Mouse (Mus musculus) hindbrain, embryonic 12.5 days (tissue): ENCODE results near the gene Pkp4. TPM values are rescaled to one million over a fixed set of nuclear protein-coding genes. Genes with fewer than 3 reads are reported as not detected.

Experiments
- ATAC-seq: fragments of 200-750 bp; cut with Nextera tagmentation; 2 replicates; pipeline ENCODE4 v1.8.0; 2017; ENCODE audit warnings: moderate TSS enrichment; ENCODE audit not compliant: low FRiP score
- H3K27ac ChIP-seq: fragments of 300-500 bp; sonication (generic); 2 replicates; pipeline ENCODE4 v1.5.1; 2016; ENCODE audit warnings: mild to moderate bottlenecking
- H3K27me3 ChIP-seq: fragments of 300-500 bp; sonication (generic); 2 replicates; pipeline ENCODE4 v1.6.1; 2016; ENCODE audit warnings: mild to moderate bottlenecking
- H3K36me3 ChIP-seq: fragments of 300-500 bp; sonication (generic); 2 replicates; pipeline ENCODE4 v1.6.1; 2016; ENCODE audit warnings: mild to moderate bottlenecking
- H3K4me1 ChIP-seq: fragments of 300-500 bp; sonication (generic); 2 replicates; pipeline ENCODE4 v1.6.1; 2016
- H3K4me2 ChIP-seq: fragments of 300-500 bp; sonication (generic); replicated peaks from 2 replicates; pipeline ENCODE4 v1.6.1; 2016; ENCODE audit warnings: mild to moderate bottlenecking
- H3K4me3 ChIP-seq: fragments of 300-500 bp; sonication (generic); 2 replicates; pipeline ENCODE4 v1.5.1; 2016; ENCODE audit warnings: mild to moderate bottlenecking
- H3K9ac ChIP-seq: fragments of 300-500 bp; sonication (generic); 2 replicates; pipeline ENCODE4 v1.6.1; 2016; ENCODE audit warnings: mild to moderate bottlenecking, moderate library complexity
- H3K9me3 ChIP-seq: fragments of 300-500 bp; sonication (generic); replicated peaks from 2 replicates; pipeline ENCODE4 v1.6.1; 2016; ENCODE audit warnings: mild to moderate bottlenecking
- WGBS: fragments of 180-500 bp; shearing (Covaris S2); methylation state at CpG from one replicate; pipeline ENCODE4 v1.1.7; 2016; 5-methylcytosine and 5-hydroxymethylcytosine counted together
- polyA plus RNA-seq: library from polyadenylated mRNA; unstranded; fragments of >200 nt; fragmentation: Nextera tagmentation; extraction: Ambion mirVana; gene quantifications from 2 replicates; pipeline ENCODE4 v1.2.1, GENCODE M21; 2016

The Pkp4 gene
- polyA plus RNA-seq, 1 experiment from 2014 or later = 20.0 TPM

DNA sequence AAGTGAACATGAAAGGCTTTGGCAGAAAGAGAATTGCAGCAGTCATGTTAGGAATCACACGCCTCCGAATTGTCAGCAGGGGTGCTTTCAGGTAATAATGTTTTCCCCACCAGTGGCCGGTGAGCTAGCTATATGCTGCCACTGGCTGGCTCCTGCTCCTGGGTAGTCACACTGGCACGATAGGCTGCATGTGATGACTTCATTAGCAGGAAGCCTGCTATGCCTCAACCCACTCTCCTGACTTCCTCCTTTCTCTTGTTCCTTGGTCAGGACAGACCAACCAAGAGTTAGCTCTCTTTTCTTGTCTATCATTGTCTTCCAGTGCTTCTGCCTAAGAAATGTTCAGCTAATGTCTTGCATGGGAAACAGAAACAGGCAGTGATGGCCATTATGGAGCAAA is 171.9 kb downstream of the Pkp4 start:
- ATAC-seq = no peak
- H3K36me3 ChIP-seq = peaks cover 15% of the 10 kb centered on the region
- H3K4me3 ChIP-seq = no peak overlapping the region
- H3K4me2 ChIP-seq = no peak overlapping the region
- no peak overlapping the region for H3K9ac ChIP-seq
- H3K9me3 ChIP-seq = no peaks in the 10 kb centered on the region
- 81% methylated on average over 4 of the region's 4 CpGs for WGBS
- H3K4me1 ChIP-seq = no peaks in the 10 kb centered on the region
- H3K27me3 ChIP-seq = no peaks in the 10 kb centered on the region
- no peak overlapping the region for H3K27ac ChIP-seq

DNA sequence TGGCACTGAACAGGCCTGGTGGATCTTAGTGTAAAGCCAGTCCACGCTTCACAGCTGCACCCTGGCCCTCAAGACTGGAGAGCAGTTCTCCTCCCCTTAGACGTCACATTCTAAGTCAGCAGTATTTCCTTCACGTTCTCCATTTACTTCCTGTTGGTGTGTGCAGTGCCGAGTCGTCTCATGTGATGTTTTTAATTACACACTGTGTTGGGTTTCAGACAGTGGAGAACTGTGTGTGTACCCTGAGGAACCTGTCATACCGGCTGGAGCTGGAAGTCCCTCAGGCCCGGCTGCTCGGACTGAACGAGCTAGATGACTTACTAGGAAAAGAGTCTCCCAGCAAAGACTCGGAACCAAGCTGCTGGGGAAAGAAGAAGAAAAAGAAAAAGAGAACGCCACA is 177.9 kb downstream of the Pkp4 start:
- no peak for ATAC-seq
- 64% methylated on average over 11 of the region's 11 CpGs for WGBS
- Histone ChIP-seq H3K9me3 (no peaks in the 10 kb centered on the region), H3K27me3 (no peaks in the 10 kb centered on the region), H3K36me3 (peaks cover 38% of the 10 kb centered on the region), H3K4me1 (no peaks in the 10 kb centered on the region), H3K27ac (no peak overlapping the region), H3K4me2 (no peak overlapping the region), H3K9ac (no peak overlapping the region), H3K4me3 (no peak overlapping the region)

DNA sequence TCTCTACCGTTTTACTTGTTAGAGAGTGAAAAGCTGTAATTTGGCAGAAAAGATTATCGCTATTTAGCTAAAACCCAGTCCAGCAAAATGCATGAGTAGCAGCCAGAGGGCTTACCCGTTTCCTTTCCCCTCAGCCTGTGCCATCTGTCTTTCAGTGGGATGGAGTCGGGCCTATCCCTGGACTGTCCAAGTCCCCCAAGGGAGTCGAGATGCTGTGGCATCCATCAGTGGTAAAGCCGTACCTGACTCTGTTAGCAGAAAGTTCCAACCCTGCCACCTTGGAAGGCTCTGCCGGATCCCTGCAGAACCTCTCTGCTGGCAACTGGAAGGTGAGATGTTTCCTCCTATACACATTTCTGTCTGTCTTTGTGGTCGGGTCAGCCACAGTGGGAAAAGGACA is 178.3 kb downstream of the Pkp4 start:
- H3K4me3 ChIP-seq = no peak overlapping the region
- H3K4me2 ChIP-seq = no peak overlapping the region
- no peak for ATAC-seq
- no peak overlapping the region for H3K27ac ChIP-seq
- H3K36me3 ChIP-seq = peaks cover 38% of the 10 kb centered on the region
- no peaks in the 10 kb centered on the region for H3K4me1 ChIP-seq
- H3K27me3 ChIP-seq = no peaks in the 10 kb centered on the region
- H3K9me3 ChIP-seq = no peaks in the 10 kb centered on the region
- H3K9ac ChIP-seq = no peak overlapping the region
- WGBS = 91% methylated on average over 8 of the region's 8 CpGs

DNA sequence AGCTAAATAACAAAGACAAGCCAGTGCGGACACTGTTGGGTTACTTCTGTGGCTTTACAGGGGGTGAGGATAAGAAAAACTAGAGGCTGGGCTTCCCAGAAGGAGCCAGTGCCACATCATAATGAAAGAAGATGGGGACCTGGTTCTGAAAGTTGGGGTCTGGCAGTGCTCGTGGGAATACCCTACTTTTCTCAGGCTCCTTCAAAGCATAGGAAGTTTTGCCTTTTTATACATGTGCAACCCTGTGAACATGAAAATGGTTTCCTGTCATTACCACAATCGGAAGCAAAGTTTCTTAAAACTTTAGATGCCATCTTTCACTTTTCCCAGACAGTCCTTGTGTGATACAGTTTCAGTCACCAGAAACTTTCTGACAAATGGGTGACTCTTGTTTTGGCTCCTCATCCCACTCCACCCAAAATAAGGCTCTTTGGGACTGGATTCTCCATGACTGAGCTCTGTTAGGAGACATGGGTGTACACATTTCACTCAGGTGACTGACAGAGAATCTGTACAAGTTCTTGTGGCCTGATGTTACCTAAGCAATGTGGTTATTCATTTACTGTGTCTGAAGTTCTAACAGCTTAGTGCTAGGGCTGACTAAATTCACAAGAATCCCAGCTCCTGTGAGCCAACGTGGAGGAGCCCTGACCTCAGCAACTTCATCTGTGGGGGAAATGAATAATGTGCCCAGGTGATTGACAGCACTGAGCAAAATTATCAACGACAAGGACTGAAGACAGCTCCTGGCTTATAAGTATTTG is 179.3 kb downstream of the Pkp4 start:
- peaks cover 45% of the 10 kb centered on the region for H3K36me3 ChIP-seq
- ATAC-seq = no peak
- 81% methylated on average over 5 of the region's 5 CpGs for WGBS

DNA sequence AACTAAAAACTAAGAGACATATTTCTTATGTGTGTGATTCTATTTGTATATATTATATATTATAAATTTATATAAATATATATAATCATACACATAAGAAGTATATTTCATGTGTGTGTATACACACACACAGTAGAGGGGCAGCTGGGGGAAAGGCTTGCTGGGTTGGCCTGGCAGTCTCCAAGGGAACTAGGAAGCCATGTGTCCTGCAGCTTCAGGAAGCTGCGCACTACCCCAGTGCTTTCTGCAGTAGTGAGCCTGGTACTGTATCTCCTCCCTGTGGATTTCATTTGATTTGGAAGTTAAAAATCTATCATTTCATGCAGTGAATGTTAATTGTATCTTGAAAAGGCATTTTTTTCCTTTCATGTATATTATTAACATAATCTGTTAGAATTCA is 180.2 kb downstream of the Pkp4 start:
- Histone ChIP-seq H3K4me2 (no peak overlapping the region), H3K27me3 (no peaks in the 10 kb centered on the region), H3K9me3 (no peaks in the 10 kb centered on the region), H3K4me1 (no peaks in the 10 kb centered on the region), H3K36me3 (peaks cover 48% of the 10 kb centered on the region), H3K9ac (no peak overlapping the region), H3K27ac (no peak overlapping the region), H3K4me3 (no peak overlapping the region)
- ATAC-seq = no peak
- WGBS = 100% methylated on average over 1 of the region's 1 CpGs

More for the DNA sequence above, 179.3 kb downstream of the Pkp4 start:
- Histone ChIP-seq H3K27me3 (no peaks in the 10 kb centered on the region), H3K27ac (no peak overlapping the region), H3K4me1 (no peaks in the 10 kb centered on the region), H3K9ac (no peak overlapping the region), H3K4me3 (no peak overlapping the region), H3K9me3 (no peaks in the 10 kb centered on the region), H3K4me2 (no peak overlapping the region)

DNA sequence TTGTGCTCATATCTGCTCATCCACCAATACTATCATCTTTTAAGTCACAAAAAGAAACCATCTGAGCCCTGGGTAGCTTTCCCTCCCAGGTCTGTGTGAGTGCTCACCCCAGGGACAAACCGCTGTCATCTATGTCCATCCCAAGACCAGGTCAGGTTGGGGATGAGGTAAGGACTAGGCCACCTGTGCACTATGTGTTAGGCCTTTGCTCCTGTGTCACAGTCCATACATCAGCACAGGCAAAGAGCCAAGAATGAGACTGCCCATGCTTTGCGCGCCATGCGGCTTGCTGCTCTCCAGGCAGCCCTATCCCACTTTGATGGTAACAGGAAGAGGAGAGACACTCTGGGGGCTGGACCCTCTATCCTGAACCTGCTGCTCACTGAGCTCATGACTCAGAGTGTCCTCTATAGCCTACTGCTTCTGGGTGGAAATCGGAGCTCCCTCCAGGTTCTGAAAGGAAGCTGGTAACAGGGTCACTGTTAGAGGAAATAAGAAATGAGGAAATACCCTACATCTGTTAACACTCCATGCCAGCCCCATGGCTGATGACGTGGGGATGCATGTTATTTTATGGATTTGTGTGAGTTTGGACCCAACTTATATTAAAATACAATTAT is 182.1 kb downstream of the Pkp4 start:
- no peaks in the 10 kb centered on the region for H3K27me3 ChIP-seq
- peaks cover 42% of the 10 kb centered on the region for H3K36me3 ChIP-seq

DNA sequence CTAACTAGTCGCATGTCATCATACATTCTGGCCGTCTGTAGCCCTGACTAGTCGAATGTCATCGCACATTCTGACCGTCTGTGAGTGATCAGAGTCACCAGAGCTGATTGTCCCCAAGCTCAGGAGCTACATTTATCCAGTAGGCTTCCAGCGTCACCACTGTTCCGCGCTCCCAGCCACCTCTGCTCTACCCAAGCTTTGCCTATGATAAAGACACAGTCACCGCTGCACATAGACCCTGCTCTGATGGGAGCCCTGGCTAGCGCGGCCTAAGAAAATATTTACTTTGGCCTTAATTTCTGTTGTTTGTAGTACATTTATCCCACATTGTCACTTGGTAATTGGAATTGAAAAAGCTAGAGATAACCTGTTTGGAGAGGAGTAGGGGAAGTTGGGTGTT is 183.2 kb downstream of the Pkp4 start:
- no peak for ATAC-seq
- 95% methylated on average over 11 of the region's 11 CpGs for WGBS
- Histone ChIP-seq H3K4me1 (peaks cover 5% of the 10 kb centered on the region; the same call in 1 of the 2 replicates), H3K4me2 (no peak overlapping the region), H3K9me3 (no peaks in the 10 kb centered on the region), H3K9ac (no peak overlapping the region), H3K27me3 (no peaks in the 10 kb centered on the region), H3K36me3 (peaks cover 49% of the 10 kb centered on the region), H3K27ac (no peak overlapping the region), H3K4me3 (no peak overlapping the region)

More for the DNA sequence above, 182.1 kb downstream of the Pkp4 start:
- no peak overlapping the region for H3K27ac ChIP-seq
- 92% methylated on average over 6 of the region's 6 CpGs for WGBS
- no peak overlapping the region for H3K4me2 ChIP-seq
- ATAC-seq = no peak
- no peak overlapping the region for H3K4me3 ChIP-seq
- H3K9ac ChIP-seq = no peak overlapping the region
- H3K9me3 ChIP-seq = no peaks in the 10 kb centered on the region
- H3K4me1 ChIP-seq = peaks cover 5% of the 10 kb centered on the region; the same call in 1 of the 2 replicates

DNA sequence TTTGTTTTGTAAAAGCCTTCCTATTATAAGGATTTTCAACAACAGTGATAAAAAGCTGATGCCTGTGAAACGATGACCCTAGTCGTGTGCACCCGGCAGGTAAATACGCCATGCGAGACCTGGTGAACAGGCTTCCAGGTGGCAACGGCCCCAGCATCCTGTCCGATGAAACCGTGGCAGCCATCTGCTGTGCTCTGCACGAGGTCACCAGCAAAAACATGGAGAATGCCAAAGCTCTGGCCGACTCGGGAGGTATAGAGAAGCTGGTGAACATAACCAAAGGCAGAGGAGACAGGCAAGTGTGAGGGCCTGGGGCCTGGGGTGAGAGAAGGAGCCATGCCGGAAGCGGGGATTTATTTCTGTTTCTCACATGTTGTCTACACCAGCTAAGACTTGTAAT is 184.0 kb downstream of the Pkp4 start:
- Histone ChIP-seq H3K27me3 (no peaks in the 10 kb centered on the region), H3K36me3 (peaks cover 49% of the 10 kb centered on the region), H3K9me3 (no peaks in the 10 kb centered on the region), H3K4me1 (peaks cover 5% of the 10 kb centered on the region; the same call in 1 of the 2 replicates), H3K4me3 (no peak overlapping the region), H3K27ac (no peak overlapping the region), H3K9ac (no peak overlapping the region), H3K4me2 (no peak overlapping the region)
- no peak for ATAC-seq
- 95% methylated on average over 13 of the region's 13 CpGs for WGBS

DNA sequence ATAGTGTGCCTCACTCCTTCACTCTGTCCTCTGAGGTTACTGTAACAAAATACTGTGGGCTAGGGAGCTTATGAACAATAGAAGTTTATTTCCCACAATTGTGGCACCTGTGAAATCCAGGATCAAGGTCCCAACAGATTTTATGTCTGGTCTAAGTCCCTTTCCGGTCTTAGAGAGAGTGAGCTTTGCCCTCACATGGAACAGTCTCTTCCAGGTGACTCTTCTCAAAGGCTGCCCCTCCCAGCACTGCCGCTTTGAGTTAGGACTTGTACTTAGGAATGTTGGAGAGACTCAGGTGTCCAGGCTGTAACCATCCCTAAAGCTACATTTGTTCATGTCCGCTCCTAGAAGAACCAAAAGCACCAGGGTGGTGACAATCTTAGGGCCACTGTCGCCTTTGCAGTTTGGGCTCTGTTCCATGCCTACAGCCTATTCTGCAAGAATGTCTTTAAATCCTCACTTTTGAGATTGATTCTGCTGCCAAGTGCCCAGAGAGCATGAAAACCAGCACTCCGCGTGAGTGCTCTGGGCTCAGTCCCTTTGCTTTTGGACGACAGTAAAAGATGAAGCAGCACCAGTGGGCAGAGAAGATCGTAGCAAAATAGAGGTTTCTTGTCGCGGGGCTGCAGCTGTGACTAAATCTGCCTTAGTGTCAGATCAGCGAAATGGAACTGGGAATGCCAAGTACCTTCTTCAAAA is 184.6 kb downstream of the Pkp4 start:
- 91% methylated on average over 11 of the region's 11 CpGs for WGBS
- H3K36me3 ChIP-seq = peaks cover 49% of the 10 kb centered on the region
- no peak for ATAC-seq

DNA sequence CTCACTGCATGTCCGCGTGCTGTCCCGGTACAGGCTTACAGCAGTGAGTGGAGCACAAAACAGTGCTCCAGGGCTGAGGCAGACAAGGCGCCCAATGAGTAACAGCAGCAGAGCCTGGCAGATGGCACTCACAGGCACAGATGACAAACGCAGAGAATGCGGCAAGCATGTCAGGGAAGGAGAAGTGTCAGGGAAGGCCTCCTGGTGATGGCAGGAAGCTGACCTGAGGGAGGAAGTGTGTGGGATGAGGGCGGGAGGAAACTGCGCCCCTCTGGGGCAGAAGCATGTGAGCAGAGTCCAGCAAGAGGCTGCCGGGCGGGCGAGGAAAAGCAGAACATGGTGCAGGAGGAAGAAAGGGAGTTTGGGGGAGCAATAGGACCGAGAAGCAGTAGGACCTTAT is 185.8 kb downstream of the Pkp4 start:
- ATAC-seq = no peak
- WGBS = 82% methylated on average over 12 of the region's 12 CpGs

More for the DNA sequence above, 184.6 kb downstream of the Pkp4 start:
- Histone ChIP-seq H3K9ac (no peak overlapping the region), H3K27me3 (no peaks in the 10 kb centered on the region), H3K27ac (no peak overlapping the region), H3K4me2 (no peak overlapping the region), H3K9me3 (no peaks in the 10 kb centered on the region), H3K4me3 (no peak overlapping the region), H3K4me1 (peaks cover 5% of the 10 kb centered on the region; the same call in 1 of the 2 replicates)

DNA sequence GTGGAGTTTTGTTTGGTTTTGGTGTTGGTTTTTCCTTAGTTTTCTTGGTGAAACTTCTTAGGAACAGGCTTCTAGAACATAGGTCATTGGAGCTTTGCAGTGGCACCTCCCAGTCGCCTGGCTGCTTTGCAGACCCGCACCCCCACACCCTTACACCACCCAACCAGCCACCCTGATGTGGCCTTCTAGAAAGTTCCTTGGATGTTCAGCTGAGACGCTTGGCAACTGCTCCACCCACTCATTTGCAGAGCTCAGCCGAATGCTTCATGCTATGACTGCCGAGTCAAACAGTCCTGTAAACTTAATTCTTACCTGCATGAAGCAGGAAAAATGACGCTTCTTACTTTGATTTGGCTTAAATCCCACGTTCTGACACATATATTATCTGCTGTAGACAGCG is 187.9 kb downstream of the Pkp4 start:
- no peak overlapping the region for H3K27ac ChIP-seq
- no peaks in the 10 kb centered on the region for H3K27me3 ChIP-seq
- H3K9ac ChIP-seq = no peak overlapping the region
- no peaks in the 10 kb centered on the region for H3K9me3 ChIP-seq
- no peak for ATAC-seq
- 91% methylated on average over 8 of the region's 8 CpGs for WGBS
- H3K4me1 ChIP-seq = peaks cover 17% of the 10 kb centered on the region
- no peak overlapping the region for H3K4me2 ChIP-seq
- no peak overlapping the region for H3K4me3 ChIP-seq
- H3K36me3 ChIP-seq = peaks cover 33% of the 10 kb centered on the region

More for the DNA sequence above, 185.8 kb downstream of the Pkp4 start:
- H3K9ac ChIP-seq = no peak overlapping the region
- H3K9me3 ChIP-seq = no peaks in the 10 kb centered on the region
- no peak overlapping the region for H3K27ac ChIP-seq
- peaks cover 7% of the 10 kb centered on the region; the same call in 1 of the 2 replicates for H3K4me1 ChIP-seq
- H3K36me3 ChIP-seq = peaks cover 46% of the 10 kb centered on the region
- no peaks in the 10 kb centered on the region for H3K27me3 ChIP-seq
- no peak overlapping the region for H3K4me3 ChIP-seq
- no peak overlapping the region for H3K4me2 ChIP-seq

DNA sequence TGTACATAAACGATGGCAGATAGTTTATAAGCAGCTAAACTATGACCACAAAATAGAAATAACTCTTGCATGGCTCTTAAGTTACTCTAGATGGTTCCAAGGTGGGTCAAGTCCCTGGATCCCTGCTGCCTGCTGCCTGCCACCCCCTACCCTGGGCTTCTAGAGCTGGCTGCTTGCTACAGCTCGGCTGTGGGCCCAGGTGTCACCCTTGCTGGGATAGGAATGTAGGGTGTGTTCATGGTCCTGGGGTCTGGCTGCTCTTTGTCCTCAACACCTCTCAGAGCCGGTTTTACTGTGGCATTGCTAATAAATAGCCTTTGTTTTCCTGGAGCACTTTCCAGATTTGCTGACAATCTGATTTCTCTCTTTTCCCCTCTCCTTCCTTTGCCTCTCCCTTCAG is 189.4 kb downstream of the Pkp4 start:
- Histone ChIP-seq H3K4me3 (no peak overlapping the region), H3K4me1 (peaks cover 17% of the 10 kb centered on the region), H3K36me3 (peaks cover 35% of the 10 kb centered on the region), H3K9ac (no peak overlapping the region), H3K27me3 (no peaks in the 10 kb centered on the region), H3K9me3 (no peaks in the 10 kb centered on the region), H3K27ac (no peak overlapping the region), H3K4me2 (no peak overlapping the region)
- WGBS = 69% methylated on average over 3 of the region's 3 CpGs
- no peak for ATAC-seq
